Mouse (Mus musculus): ENCODE data around the gene Rcsd1. TPM values are rescaled to one million over a fixed set of nuclear protein-coding genes. Genes with fewer than 3 reads are reported as not detected.

The Rcsd1 gene
- polyA plus RNA-seq, 1 experiment from 2014 or later, result 7.0 TPM

DNA sequence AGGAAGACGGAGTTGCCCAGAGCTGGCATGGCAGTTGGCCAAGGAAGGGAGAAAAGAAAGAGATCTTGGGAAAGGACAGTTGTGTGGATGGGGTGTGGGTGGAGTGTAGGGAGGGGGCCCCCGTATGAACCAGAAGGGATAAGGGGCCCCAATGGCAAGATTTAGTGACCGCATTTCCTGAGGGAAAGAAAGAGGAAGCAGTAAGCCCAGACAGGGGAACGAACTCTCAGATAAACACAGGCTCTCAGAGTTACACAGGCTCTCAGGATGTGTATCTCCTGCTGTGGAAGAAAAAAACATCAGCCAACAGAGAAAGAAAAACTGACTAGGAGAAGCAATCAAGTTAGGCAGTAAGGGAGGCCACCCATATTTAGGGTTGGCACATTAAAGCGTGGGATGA is 58.4 kb downstream of the Rcsd1 start:
- H3K4me2 ChIP-seq (replicated peaks), result no peak overlapping the region
- 66% methylated on average over 5 of the region's 5 CpGs for WGBS
- no peak for ATAC-seq (replicated peaks)

DNA sequence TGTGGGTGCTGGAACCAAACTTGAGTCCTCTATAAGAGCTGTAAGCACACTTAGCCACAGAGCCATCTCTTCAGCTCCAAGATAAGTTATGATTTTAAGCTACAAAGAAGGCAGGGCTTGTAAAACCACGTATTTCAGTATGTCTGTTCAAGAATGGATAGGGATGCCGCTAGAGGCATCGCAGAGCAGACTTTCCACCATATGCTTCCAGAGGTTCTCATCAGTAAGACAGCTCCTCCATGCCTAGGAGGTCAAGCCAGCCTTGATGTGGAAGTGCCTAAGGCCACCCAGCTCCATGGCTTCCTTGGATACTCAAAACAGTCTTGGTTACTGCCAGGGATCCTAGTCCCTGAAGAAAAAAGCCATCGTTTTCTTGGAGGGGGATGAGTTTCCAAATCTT is 64.5 kb downstream of the Rcsd1 start:
- Histone ChIP-seq H3K27me3 (no peaks in the 10 kb centered on the region), H3K36me3 (no peaks in the 10 kb centered on the region), H3K4me1 (no peaks in the 10 kb centered on the region; the same call in 1 of the 2 replicates), H3K4me2 (replicated peaks) (no peak overlapping the region), H3K9me3 (no peaks in the 10 kb centered on the region), H3K4me3 (no peak overlapping the region), H3K27ac (replicated peaks) (no peak overlapping the region), H3K9ac (replicated peaks) (no peak overlapping the region)
- WGBS, result 78% methylated on average over 4 of the region's 4 CpGs
- no peak for ATAC-seq (replicated peaks)

More for the DNA sequence above, 58.4 kb downstream of the Rcsd1 start:
- Histone ChIP-seq H3K36me3 (no peaks in the 10 kb centered on the region), H3K9me3 (no peaks in the 10 kb centered on the region), H3K27me3 (no peaks in the 10 kb centered on the region), H3K27ac (replicated peaks) (no peak overlapping the region), H3K9ac (replicated peaks) (no peak overlapping the region), H3K4me1 (no peaks in the 10 kb centered on the region), H3K4me3 (no peak overlapping the region)

DNA sequence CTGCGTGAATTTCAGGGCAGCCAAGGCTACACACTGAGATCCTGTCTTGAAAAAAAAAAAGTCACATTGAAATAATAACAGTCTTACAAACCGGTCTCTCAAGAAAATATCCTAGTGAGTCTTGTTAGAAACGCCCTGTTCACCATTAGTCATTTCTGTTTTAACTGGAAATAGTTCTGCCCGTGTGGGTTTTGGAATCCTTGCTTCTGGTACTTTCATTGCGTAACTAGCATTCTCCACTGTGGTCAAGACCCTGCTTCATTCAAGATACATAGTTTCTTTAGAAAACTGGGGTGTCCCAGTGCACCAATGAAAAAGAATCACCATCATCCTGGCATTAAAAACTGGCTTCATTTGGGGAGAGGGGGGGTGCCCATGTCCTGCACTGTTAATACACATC is 65.8 kb downstream of the Rcsd1 start:
- H3K4me1 ChIP-seq, result no peaks in the 10 kb centered on the region; the same call in 1 of the 2 replicates
- no peaks in the 10 kb centered on the region for H3K27me3 ChIP-seq
- H3K36me3 ChIP-seq, result no peaks in the 10 kb centered on the region
- 78% methylated on average over 5 of the region's 5 CpGs for WGBS
- no peak overlapping the region for H3K27ac ChIP-seq (replicated peaks)
- no peaks in the 10 kb centered on the region for H3K9me3 ChIP-seq
- no peak for ATAC-seq (replicated peaks)
- H3K9ac ChIP-seq (replicated peaks), result no peak overlapping the region
- H3K4me2 ChIP-seq (replicated peaks), result 0 out of 2 replicates have a peak overlapping the region, but pooled peaks have one; percentile 46
- no peak overlapping the region for H3K4me3 ChIP-seq

DNA sequence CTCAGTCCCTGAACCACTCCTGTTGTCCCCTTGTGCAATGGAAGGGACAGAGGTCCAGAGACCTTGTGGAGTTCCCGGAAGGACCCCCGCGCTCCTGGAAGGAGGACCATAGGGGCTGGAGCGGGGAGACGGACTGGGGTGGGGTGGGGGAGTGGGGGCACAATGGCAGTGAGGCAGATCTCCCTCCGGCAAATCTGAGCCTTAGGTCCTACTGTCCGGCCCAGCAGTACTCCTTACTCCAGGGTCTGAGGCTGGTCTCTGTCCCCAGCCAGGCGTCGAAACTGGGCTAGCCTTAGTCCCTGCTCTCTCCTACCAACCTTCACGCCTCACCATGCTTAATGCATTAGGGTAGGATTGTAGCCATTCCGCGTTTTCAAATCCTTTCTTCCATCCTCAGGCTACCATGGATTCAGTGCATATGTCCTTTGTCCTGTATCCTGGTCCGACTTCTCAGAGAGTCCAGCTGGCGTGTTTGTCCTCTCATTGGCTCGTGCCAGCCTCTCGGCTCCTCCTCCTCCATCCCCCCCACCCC is 66.7 kb downstream of the Rcsd1 start:
- Histone ChIP-seq H3K27me3 (no peaks in the 10 kb centered on the region), H3K4me3 (peak overlapping the region; percentile 91), H3K4me1 (no peaks in the 10 kb centered on the region; the same call in 1 of the 2 replicates), H3K9ac (replicated peaks) (peak overlapping the region; percentile 90), H3K27ac (replicated peaks) (peak overlapping the region; percentile 97), H3K36me3 (no peaks in the 10 kb centered on the region), H3K4me2 (replicated peaks) (peak overlapping the region; percentile 46), H3K9me3 (no peaks in the 10 kb centered on the region)
- peak; percentile 78 for ATAC-seq (replicated peaks)
- 0% methylated on average over 16 of the region's 16 CpGs for WGBS

DNA sequence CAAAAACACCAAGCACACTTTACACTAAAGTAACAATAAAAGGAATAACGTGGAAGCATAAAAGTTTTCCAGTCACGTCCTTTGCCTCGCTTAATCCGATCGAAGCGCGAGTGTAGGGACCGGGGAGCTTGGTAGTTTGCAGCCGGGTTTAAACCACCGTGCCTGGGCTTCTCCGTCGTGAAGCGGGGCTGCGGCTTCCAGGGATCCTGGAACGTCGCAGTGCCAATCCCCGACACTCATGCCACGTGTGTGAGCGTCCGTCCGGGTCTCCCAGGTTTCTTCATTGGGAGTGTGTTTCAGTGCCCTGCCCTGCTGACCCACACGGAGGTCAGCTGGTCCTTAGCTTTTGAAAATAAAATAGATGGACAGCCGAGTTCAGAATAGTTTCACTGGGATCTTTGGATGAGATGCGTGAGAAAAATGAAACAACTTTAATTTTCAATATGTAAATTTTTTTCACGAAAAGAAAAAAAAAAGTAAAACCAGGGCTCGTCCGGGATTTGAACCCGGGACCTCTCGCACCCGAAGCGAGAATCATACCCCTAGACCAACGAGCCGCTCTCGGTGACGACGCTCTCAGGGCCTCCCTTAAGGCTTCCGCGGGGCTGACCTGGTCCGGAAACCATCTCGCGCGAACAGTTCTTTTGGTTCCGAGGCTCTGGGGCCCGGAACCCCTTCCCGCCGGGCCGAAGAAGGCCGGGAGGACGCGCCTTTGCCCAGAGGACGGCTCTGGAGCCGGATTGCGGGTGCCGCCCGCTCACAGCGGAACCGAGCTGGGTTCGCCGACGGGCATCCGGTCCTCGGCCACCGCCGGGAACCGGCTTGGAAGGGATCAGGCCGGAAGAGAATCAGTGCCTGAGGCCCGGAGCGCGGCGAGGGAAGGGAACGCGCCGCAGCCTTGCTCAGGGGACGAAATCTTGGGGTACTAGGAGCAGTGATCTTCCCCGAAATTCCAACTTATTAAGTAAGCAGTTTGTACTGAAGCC is 67.5 kb downstream of the Rcsd1 start:
- Histone ChIP-seq H3K9me3 (no peaks in the 10 kb centered on the region), H3K4me2 (replicated peaks) (peak overlapping the region; percentile 46), H3K4me1 (no peaks in the 10 kb centered on the region; the same call in 1 of the 2 replicates), H3K27me3 (no peaks in the 10 kb centered on the region), H3K9ac (replicated peaks) (peak overlapping the region; percentile 90), H3K4me3 (peak overlapping the region; percentile 91), H3K27ac (replicated peaks) (peak overlapping the region; percentile 97), H3K36me3 (no peaks in the 10 kb centered on the region)
- WGBS, result under 1% methylated on average over 75 of the region's 75 CpGs
- peak; percentile 83 for ATAC-seq (replicated peaks)

DNA sequence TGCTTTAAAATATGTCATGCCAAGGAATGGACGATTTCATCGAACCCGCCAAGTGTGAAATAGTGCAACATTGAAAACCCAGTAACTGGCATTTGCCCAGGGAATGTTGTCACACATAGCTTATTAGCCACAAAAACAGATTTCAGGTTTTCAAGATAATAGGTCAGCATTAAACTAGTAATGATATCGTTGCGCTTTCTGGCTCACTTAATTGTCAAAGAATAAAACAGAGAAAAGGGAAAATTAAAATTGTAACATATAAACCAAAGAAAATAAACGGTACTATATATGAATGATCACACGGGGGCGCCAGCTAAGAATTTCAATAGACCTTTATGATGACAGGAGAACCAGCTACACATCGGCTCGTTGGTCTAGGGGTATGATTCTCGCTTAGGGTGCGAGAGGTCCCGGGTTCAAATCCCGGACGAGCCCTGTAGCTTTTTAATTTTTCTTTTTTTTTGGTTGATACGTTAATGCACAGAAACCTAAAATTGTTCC is 68.2 kb downstream of the Rcsd1 start:
- H3K9ac ChIP-seq (replicated peaks), result peak overlapping the region; percentile 52; the same call in 1 of the 2 replicates
- WGBS, result 2% methylated on average over 16 of the region's 16 CpGs
- no peaks in the 10 kb centered on the region for H3K27me3 ChIP-seq
- H3K4me2 ChIP-seq (replicated peaks), result peak overlapping the region; percentile 46
- no peaks in the 10 kb centered on the region; the same call in 1 of the 2 replicates for H3K4me1 ChIP-seq
- ATAC-seq (replicated peaks), result peak; percentile 64
- no peaks in the 10 kb centered on the region for H3K36me3 ChIP-seq
- no peaks in the 10 kb centered on the region for H3K9me3 ChIP-seq
- peak overlapping the region; percentile 91 for H3K4me3 ChIP-seq
- H3K27ac ChIP-seq (replicated peaks), result peak overlapping the region; percentile 66; the same call in 1 of the 2 replicates

DNA sequence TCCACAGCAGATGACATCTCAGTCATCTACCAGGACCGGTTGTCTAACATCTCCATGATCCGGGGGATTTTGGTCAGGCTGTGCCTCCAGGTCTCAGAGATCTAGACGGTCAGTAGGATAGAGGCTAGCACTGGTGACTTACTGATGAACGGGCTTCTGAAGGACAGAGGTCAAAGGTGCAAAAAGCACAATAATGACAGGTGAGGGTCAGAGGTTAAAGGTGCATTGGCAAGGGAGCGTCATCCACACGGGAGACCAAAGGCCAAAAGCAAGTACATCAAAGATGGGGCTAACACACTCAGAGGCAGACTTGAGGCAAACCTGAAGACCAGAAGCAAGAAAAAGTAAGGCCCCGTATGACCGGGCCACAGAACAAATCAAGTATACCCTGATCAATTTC is 73.3 kb downstream of the Rcsd1 start:
- H3K4me2 ChIP-seq (replicated peaks), result no peak overlapping the region
- WGBS, result 86% methylated on average over 8 of the region's 8 CpGs
- H3K36me3 ChIP-seq, result no peaks in the 10 kb centered on the region
- ATAC-seq (replicated peaks), result no peak
- no peaks in the 10 kb centered on the region for H3K9me3 ChIP-seq
- no peaks in the 10 kb centered on the region for H3K27me3 ChIP-seq
- H3K4me1 ChIP-seq, result peaks cover 19% of the 10 kb centered on the region
- no peak overlapping the region for H3K9ac ChIP-seq (replicated peaks)
- no peak overlapping the region for H3K27ac ChIP-seq (replicated peaks)
- H3K4me3 ChIP-seq, result no peak overlapping the region

DNA sequence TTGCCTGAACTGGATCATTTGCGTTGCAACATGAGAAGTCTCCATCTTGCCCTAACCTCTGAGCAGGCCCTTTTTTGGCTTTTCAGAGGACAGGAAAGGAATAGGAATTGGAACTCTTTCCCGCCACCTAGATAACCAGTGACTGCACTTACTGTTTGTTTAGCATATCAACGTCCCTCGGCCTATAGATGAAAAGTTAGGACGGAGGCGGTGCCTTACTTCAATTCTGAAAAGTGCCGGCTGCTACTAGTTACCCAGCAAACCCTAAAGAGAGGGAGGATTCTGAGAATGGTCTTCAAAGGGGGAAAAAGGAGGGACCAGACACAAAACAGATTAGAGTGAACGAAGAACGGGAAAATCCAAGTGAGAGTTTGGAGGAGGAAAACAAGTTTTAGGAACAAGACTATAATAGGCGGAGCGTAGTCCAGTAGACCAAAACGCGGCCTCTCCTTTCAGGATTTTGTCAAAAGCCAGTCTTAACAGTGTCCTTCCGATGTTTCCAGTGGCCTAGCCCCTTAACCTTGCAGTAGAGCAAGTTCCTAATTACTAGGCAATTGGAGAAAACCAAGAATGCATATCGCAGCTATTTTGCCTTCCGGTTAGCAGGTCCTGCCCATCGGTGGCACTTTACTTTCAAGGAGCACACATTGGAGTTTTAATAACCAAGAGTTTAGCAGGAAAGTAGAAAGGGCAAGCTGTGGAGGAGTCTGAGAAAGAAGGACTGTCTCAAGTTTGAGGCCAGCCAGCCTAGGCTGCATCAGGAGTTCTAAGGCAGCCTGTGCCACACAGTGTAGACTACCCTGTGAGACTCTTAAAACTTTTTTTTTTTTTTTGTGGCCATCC is 74.3 kb downstream of the Rcsd1 start:
- H3K9me3 ChIP-seq, result no peaks in the 10 kb centered on the region
- peak overlapping the region; percentile 72 for H3K9ac ChIP-seq (replicated peaks)
- no peaks in the 10 kb centered on the region for H3K36me3 ChIP-seq
- H3K27ac ChIP-seq (replicated peaks), result peak overlapping the region; percentile 95; the same call in 1 of the 2 replicates
- no peaks in the 10 kb centered on the region for H3K27me3 ChIP-seq
- H3K4me2 ChIP-seq (replicated peaks), result peak overlapping the region; percentile 76
- peak overlapping the region; percentile 74 for H3K4me3 ChIP-seq
- H3K4me1 ChIP-seq, result peaks cover 21% of the 10 kb centered on the region
- WGBS, result 22% methylated on average over 17 of the region's 17 CpGs
- no peak for ATAC-seq (replicated peaks)

DNA sequence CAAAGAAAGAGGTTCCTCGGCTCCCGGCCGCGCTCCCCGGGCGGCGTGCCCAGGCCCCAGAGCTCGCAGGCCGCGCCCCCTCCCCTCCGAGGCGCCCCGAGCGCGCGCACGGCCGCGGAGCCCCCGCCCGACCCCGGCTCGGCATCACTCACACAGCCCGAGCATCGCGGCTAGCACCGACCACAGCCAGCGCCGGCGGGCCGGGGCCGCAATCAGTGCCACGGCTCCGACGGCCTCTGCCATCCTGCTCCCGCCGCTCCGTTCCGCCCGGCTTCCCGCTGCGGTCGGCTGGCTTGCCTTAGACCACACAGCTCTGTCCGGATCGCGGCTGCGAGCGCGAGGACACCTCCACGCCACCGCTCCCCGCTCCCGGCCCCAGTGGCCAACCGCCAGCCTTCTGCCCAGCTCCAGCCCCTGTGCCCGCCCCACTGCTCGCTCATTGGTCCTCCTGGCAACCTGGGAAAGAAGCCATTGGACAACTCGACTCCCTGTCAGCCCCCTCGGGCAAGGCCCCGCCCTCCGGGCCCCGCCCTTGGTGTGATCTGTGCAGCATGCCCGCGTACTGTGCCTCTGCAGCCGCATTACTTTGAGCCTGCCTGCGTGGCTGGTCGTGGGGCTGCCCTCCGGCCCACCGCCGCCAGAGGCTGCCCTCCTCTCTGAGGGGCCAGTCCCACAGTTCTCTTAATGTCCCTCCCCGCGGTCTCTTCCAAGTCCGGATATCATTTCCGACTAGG is 75.2 kb downstream of the Rcsd1 start, which contains the start of gene Mpzl1:
Gene Mpzl1 (minus strand): TSS at position 388 of the 734 bp plus-strand sequence.
- Histone ChIP-seq H3K36me3 (no peaks in the 10 kb centered on the region), H3K9me3 (no peaks in the 10 kb centered on the region), H3K4me2 (replicated peaks) (peak within 1 kb of the TSS; percentile 76), H3K9ac (replicated peaks) (peak within 1 kb of the TSS; percentile 72), H3K4me1 (peaks cover 29% of the 10 kb centered on the region), H3K27me3 (no peaks in the 10 kb centered on the region), H3K27ac (replicated peaks) (peak within 1 kb of the TSS; percentile 95), H3K4me3 (peak within 1 kb of the TSS; percentile 74)
- WGBS, result under 1% methylated on average over 65 of the region's 73 CpGs
- peak; percentile 99 for ATAC-seq (replicated peaks)

DNA sequence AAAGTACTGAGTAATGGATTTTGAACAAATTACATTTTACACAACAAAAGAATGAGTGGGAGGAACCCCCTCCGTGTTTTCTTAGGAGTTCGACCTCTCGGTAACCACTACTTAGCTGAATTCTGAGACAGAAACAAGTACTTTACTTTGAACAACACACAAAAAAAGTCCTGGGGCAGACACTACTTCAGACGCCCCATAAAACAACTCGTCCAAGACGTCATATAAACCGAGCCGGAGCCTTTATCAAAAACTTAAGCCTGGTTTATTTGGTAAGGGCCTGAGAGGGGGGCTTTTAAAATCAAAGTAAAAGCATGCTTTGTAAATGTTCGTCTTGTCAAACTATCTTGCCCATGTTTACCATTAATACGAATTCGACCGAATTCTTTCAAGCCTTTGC is 76.2 kb downstream of the Rcsd1 start:
- peak overlapping the region; percentile 74 for H3K4me3 ChIP-seq
- peaks cover 29% of the 10 kb centered on the region for H3K4me1 ChIP-seq
- H3K4me2 ChIP-seq (replicated peaks), result peak overlapping the region; percentile 76
- H3K9ac ChIP-seq (replicated peaks), result peak overlapping the region; percentile 72
- no peak for ATAC-seq (replicated peaks)
- no peaks in the 10 kb centered on the region for H3K27me3 ChIP-seq
- peak overlapping the region; percentile 95; the same call in 1 of the 2 replicates for H3K27ac ChIP-seq (replicated peaks)
- H3K36me3 ChIP-seq, result no peaks in the 10 kb centered on the region
- no peaks in the 10 kb centered on the region for H3K9me3 ChIP-seq
- WGBS, result 2% methylated on average over 12 of the region's 12 CpGs

DNA sequence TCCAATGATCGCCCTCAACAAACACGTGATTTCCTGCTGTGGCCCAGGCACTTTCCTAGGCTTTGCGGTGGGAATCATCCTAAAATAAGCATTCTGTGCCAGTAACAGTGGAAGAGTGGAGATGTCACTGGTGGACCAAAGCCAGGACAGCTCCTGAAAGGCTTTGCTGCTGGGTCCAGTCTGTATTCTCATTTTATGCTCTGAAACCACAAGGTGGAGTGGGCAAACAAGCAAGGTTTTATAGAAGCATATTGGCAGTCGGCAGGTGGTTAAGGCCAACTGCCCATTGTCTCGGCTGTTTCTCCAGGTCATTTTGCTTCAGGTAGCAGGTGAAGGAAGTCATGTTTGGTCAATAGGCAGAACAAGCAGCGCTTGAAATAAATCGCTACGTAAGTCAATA is 78.4 kb downstream of the Rcsd1 start:
- Histone ChIP-seq H3K27me3 (no peaks in the 10 kb centered on the region), H3K4me1 (peaks cover 29% of the 10 kb centered on the region), H3K9me3 (no peaks in the 10 kb centered on the region), H3K27ac (replicated peaks) (no peak overlapping the region), H3K36me3 (no peaks in the 10 kb centered on the region), H3K9ac (replicated peaks) (no peak overlapping the region), H3K4me3 (no peak overlapping the region), H3K4me2 (replicated peaks) (no peak overlapping the region)
- ATAC-seq (replicated peaks), result no peak
- 86% methylated on average over 8 of the region's 8 CpGs for WGBS
